ENCODE assay signal across 8 mouse cellular contexts in genomic region chr13:56279439-56279838, GRCm38 (mm10). TPM values are rescaled to one million over a fixed set of nuclear protein-coding genes. Genes with fewer than 3 reads are reported as not detected.
DNase-seq lines count a peak whose midpoint lies in the region; ATAC-seq lines count a peak whose summit lies in the region.

No protein-coding gene starts in this region.

- peak; percentile 16 for DNase-seq in T-cell, adult 2 months (ENCODE audit: low spot score)
- peak; percentile 54 for DNase-seq in cerebellum, adult 9-11 months
- peak; percentile 40 to 86 for DNase-seq in frontal cortex, postnatal 10 days (ENCODE audit: low spot score in 2 of 2)
- peak; percentile 74 for DNase-seq in hindlimb bud, embryonic 11.5 days (ENCODE audit: extremely low spot score, low read depth, low spot score)
- DNase-seq in left cerebral cortex, adult 18-20 months (ENCODE audit: low spot score in 2 of 2) = peak; percentile 85 to 90
- DNase-seq in mesoderm, embryonic 11.5 days (ENCODE audit: low read depth, low spot score) = peak; percentile 89
- DNase-seq in right cerebral cortex, postnatal 4 days = peak; percentile 94

- no peak for ATAC-seq in activated CD4-positive, CD25-positive, alpha-beta regulatory T cell, adult 4 months

RNA-seq across cellular contexts. Expression of gene Cxcl14, which starts 16.9 kb away (rescaled TPM):
- total RNA-seq in left cerebral cortex, adult 18-20 months (2021) = 100 to 1,000 TPM; 140 to 160 TPM
- not detected for polyA plus RNA-seq in activated CD4-positive, CD25-positive, alpha-beta regulatory T cell, adult 4 months (2017; shearing (Covaris generic))

RNA-seq across cellular contexts. Expression of gene Neurog1, which starts 27.5 kb away (rescaled TPM):
- under 1 TPM in 1 of 2 experiments, not detected in 1; 0.35 TPM for total RNA-seq in left cerebral cortex, adult 18-20 months (2021)
- polyA plus RNA-seq in activated CD4-positive, CD25-positive, alpha-beta regulatory T cell, adult 4 months (2017; shearing (Covaris generic)) = not detected

Comparison
In these comparisons a context has a peak if more than half of its experiments do, and no peak if none do; other contexts are left out.
1. DNase-seq: peak in every context shown above with its lines; median percentile 94 in right cerebral cortex, postnatal 4 days; 89 in mesoderm, embryonic 11.5 days; 88 in left cerebral cortex, adult 18-20 months; 74 in hindlimb bud, embryonic 11.5 days; 63 in frontal cortex, postnatal 10 days; 54 in cerebellum, adult 9-11 months; 16 in T-cell, adult 2 months.